Mouse (Mus musculus): ENCODE data around the gene B3gnt3.

The B3gnt3 gene

GRCm38 (mm10) chr8:71676803-71677202, 24.8 kb downstream of the B3gnt3 start:
- DNase-seq = peak in 1 of 2 experiments; percentile 25

GRCm38 (mm10) chr8:71676020-71676741, 25.4 kb downstream of the B3gnt3 start, which contains the start of gene Jak3:
TSS of gene Jak3 (plus strand) at chr8:71676296.
- DNase-seq = peak; percentile 79 to 85

GRCm38 (mm10) chr8:71675456-71676019, 26.1 kb downstream of the B3gnt3 start:
- peak in 1 of 2 experiments; percentile 27 for DNase-seq

GRCm38 (mm10) chr8:71674071-71674470, 27.5 kb downstream of the B3gnt3 start:
- no peak for DNase-seq

GRCm38 (mm10) chr8:71672168-71672735, 29.3 kb downstream of the B3gnt3 start:
- peak in 1 of 2 experiments; percentile 27 for DNase-seq

GRCm38 (mm10) chr8:71671549-71671965, 30.0 kb downstream of the B3gnt3 start, which contains the start of gene Unc13a:
TSS of gene Unc13a (minus strand) at chr8:71671757.
- DNase-seq = peak; percentile 97 to 98

GRCm38 (mm10) chr8:71670621-71671548, 30.7 kb downstream of the B3gnt3 start:
- peak; percentile 85 to 93 for DNase-seq

GRCm38 (mm10) chr8:71670198-71670597, 31.4 kb downstream of the B3gnt3 start:
- no peak for DNase-seq

GRCm38 (mm10) chr8:71668220-71668975, 33.2 kb downstream of the B3gnt3 start:
- DNase-seq = peak; percentile 52 to 63

- DNase-seq = peak; percentile 25 to 37
These were observed 34.3 kb downstream of the B3gnt3 start for GRCm38 (mm10) chr8:71667256-71667655.

GRCm38 (mm10) chr8:71666855-71667254, 34.7 kb downstream of the B3gnt3 start:
- DNase-seq = peak; percentile 43 to 45

- peak in 1 of 2 experiments; percentile 58 for DNase-seq
These were observed 36.1 kb downstream of the B3gnt3 start for GRCm38 (mm10) chr8:71665331-71666130.

- DNase-seq = peak; percentile 93 to 96
These were observed 41.1 kb downstream of the B3gnt3 start for GRCm38 (mm10) chr8:71660325-71661120.

- peak; percentile 76 to 80 for DNase-seq
These were observed 41.8 kb downstream of the B3gnt3 start for GRCm38 (mm10) chr8:71659751-71660150.

- peak in 1 of 2 experiments; percentile 30 for DNase-seq
These were observed 43.0 kb downstream of the B3gnt3 start for GRCm38 (mm10) chr8:71658515-71659049.

- DNase-seq = peak in 1 of 2 experiments; percentile 51
These were observed 43.8 kb downstream of the B3gnt3 start for GRCm38 (mm10) chr8:71657816-71658215.

- peak in 1 of 2 experiments; percentile 51 for DNase-seq
These were observed 47.0 kb downstream of the B3gnt3 start for GRCm38 (mm10) chr8:71654600-71654999.

GRCm38 (mm10) chr8:71645510-71645909, 56.1 kb downstream of the B3gnt3 start:
- no peak for DNase-seq
